Mouse (Mus musculus) neural tube, embryonic 11.5 days (tissue): Measurements from ENCODE around the gene Nbas. TPM values are rescaled to one million over a fixed set of nuclear protein-coding genes. Genes with fewer than 3 reads are reported as not detected.

Experiments
- ATAC-seq: fragments of 200-750 bp; cut with Nextera tagmentation; 2 replicates; pipeline ENCODE4 v1.8.0; 2017; ENCODE audit warnings: moderate number of reproducible peaks, mild to moderate bottlenecking, moderate TSS enrichment, moderate library complexity; ENCODE audit not compliant: insufficient read depth, low FRiP score, low TSS enrichment
- DNase-seq: peaks from one replicate; pipeline ENCODE4 v3.0.0-alpha.2; 2015; ENCODE audit warnings: low spot score
- H3K27ac ChIP-seq: fragments of 300-500 bp; sonication (generic); 2 replicates; pipeline ENCODE4 v1.5.1; 2014; ENCODE audit warnings: low read depth, mild to moderate bottlenecking, low read length
- H3K27me3 ChIP-seq: fragments of 300-500 bp; sonication (generic); 2 replicates; pipeline ENCODE4 v1.6.1; 2014; ENCODE audit warnings: mild to moderate bottlenecking, low read length, mixed read lengths; ENCODE audit not compliant: control insufficient read depth, insufficient read depth
- H3K36me3 ChIP-seq: fragments of 300-500 bp; sonication (generic); 2 replicates; pipeline ENCODE4 v1.6.1; 2014; ENCODE audit warnings: mild to moderate bottlenecking, low read length, moderate library complexity, mixed read lengths; ENCODE audit not compliant: control insufficient read depth, insufficient read depth
- H3K4me1 ChIP-seq: fragments of 300-500 bp; sonication (generic); 2 replicates; pipeline ENCODE4 v1.6.1; 2014; ENCODE audit warnings: low read length, mixed read lengths; ENCODE audit not compliant: control insufficient read depth, insufficient read depth
- H3K4me2 ChIP-seq: fragments of 300-500 bp; sonication (generic); 2 replicates; pipeline ENCODE4 v1.6.1; 2014; ENCODE audit warnings: low read depth, mild to moderate bottlenecking, moderate library complexity
- H3K4me3 ChIP-seq: fragments of 300-500 bp; sonication (generic); 2 replicates; pipeline ENCODE4 v1.5.1; 2014; ENCODE audit warnings: low read depth, low read length
- H3K9ac ChIP-seq: fragments of 300-500 bp; sonication (generic); 2 replicates; pipeline ENCODE4 v1.6.1; 2014; ENCODE audit warnings: mild to moderate bottlenecking, low read length
- H3K9me3 ChIP-seq: fragments of 300-500 bp; sonication (generic); 2 replicates; pipeline ENCODE4 v1.6.1; 2016; ENCODE audit warnings: low read length; ENCODE audit not compliant: control insufficient read depth
- WGBS: fragments of 180-500 bp; shearing (Covaris S2); extraction: QIAGEN DNeasy Blood & Tissue Kit; methylation state at CpG from one replicate; pipeline ENCODE4 v1.1.7; 2014; 5-methylcytosine and 5-hydroxymethylcytosine counted together
- polyA plus RNA-seq: library from polyadenylated mRNA; unstranded; fragments of >200 nt; fragmentation: Nextera tagmentation; extraction: Ambion mirVana; gene quantifications from 2 replicates; pipeline ENCODE4 v1.2.1, GENCODE M21; 2014

The Nbas gene
- polyA plus RNA-seq, 1 experiment from 2014 or later = 19.2 TPM

GRCm38 (mm10) chr12:13444653-13445431, 175.9 kb downstream of the Nbas start:
- Histone ChIP-seq H3K27me3 (no peaks in the 10 kb centered on the region), H3K27ac (no peak overlapping the region), H3K9me3 (no peaks in the 10 kb centered on the region), H3K36me3 (no peaks in the 10 kb centered on the region), H3K4me1 (no peaks in the 10 kb centered on the region), H3K9ac (no peak overlapping the region), H3K4me3 (no peak overlapping the region), H3K4me2 (no peak overlapping the region)
- 66% methylated on average over 4 of the region's 4 CpGs for WGBS
- DNase-seq = no peak
- ATAC-seq = no peak

- H3K27me3 ChIP-seq = no peaks in the 10 kb centered on the region
- no peak overlapping the region for H3K4me2 ChIP-seq
- H3K9me3 ChIP-seq = no peaks in the 10 kb centered on the region
- no peaks in the 10 kb centered on the region for H3K4me1 ChIP-seq
- no peaks in the 10 kb centered on the region for H3K36me3 ChIP-seq
- no peak for DNase-seq
- no peak overlapping the region for H3K27ac ChIP-seq
- H3K9ac ChIP-seq = no peak overlapping the region
- ATAC-seq = no peak
- 93% methylated on average over 2 of the region's 2 CpGs for WGBS
- H3K4me3 ChIP-seq = no peak overlapping the region
Measured at GRCm38 (mm10) chr12:13445486-13446065, 176.6 kb downstream of the Nbas start.

- Histone ChIP-seq H3K9me3 (no peaks in the 10 kb centered on the region), H3K27me3 (no peaks in the 10 kb centered on the region), H3K4me3 (no peak overlapping the region), H3K4me1 (no peaks in the 10 kb centered on the region), H3K4me2 (no peak overlapping the region), H3K27ac (no peak overlapping the region), H3K9ac (no peak overlapping the region), H3K36me3 (no peaks in the 10 kb centered on the region)
- ATAC-seq (no peak), DNase-seq (no peak)
- 84% methylated on average over 2 of the region's 2 CpGs for WGBS
Measured at GRCm38 (mm10) chr12:13448916-13449315, 180.0 kb downstream of the Nbas start.

GRCm38 (mm10) chr12:13452050-13452449, 183.1 kb downstream of the Nbas start:
- H3K4me1 ChIP-seq = no peaks in the 10 kb centered on the region
- no peak overlapping the region for H3K27ac ChIP-seq
- no peak overlapping the region for H3K4me3 ChIP-seq
- H3K4me2 ChIP-seq = no peak overlapping the region
- no peak overlapping the region for H3K9ac ChIP-seq
- H3K36me3 ChIP-seq = no peaks in the 10 kb centered on the region
- ATAC-seq (no peak), DNase-seq (no peak)
- 84% methylated on average over 2 of the region's 2 CpGs for WGBS
- no peaks in the 10 kb centered on the region for H3K9me3 ChIP-seq
- no peaks in the 10 kb centered on the region for H3K27me3 ChIP-seq

- H3K9me3 ChIP-seq = no peaks in the 10 kb centered on the region
- no peak for DNase-seq
- no peaks in the 10 kb centered on the region for H3K4me1 ChIP-seq
- H3K27ac ChIP-seq = no peak overlapping the region
- H3K27me3 ChIP-seq = no peaks in the 10 kb centered on the region
- no peak overlapping the region for H3K9ac ChIP-seq
- no peak overlapping the region for H3K4me3 ChIP-seq
- ATAC-seq = no peak
- no peaks in the 10 kb centered on the region for H3K36me3 ChIP-seq
- 84% methylated on average over 6 of the region's 6 CpGs for WGBS
- H3K4me2 ChIP-seq = no peak overlapping the region
Measured at GRCm38 (mm10) chr12:13460223-13460853, 191.4 kb downstream of the Nbas start.

GRCm38 (mm10) chr12:13461558-13462153, 192.7 kb downstream of the Nbas start:
- H3K36me3 ChIP-seq = no peaks in the 10 kb centered on the region
- ATAC-seq (no peak), DNase-seq (no peak)
- 78% methylated on average over 9 of the region's 9 CpGs for WGBS
- H3K27me3 ChIP-seq = no peaks in the 10 kb centered on the region
- no peak overlapping the region for H3K4me2 ChIP-seq
- H3K9me3 ChIP-seq = no peaks in the 10 kb centered on the region
- no peak overlapping the region for H3K27ac ChIP-seq
- H3K4me3 ChIP-seq = no peak overlapping the region
- H3K9ac ChIP-seq = no peak overlapping the region
- no peaks in the 10 kb centered on the region for H3K4me1 ChIP-seq

GRCm38 (mm10) chr12:13462397-13462796, 193.5 kb downstream of the Nbas start:
- Histone ChIP-seq H3K9me3 (no peaks in the 10 kb centered on the region), H3K36me3 (no peaks in the 10 kb centered on the region), H3K4me3 (no peak overlapping the region), H3K27ac (no peak overlapping the region), H3K27me3 (no peaks in the 10 kb centered on the region), H3K4me1 (no peaks in the 10 kb centered on the region), H3K4me2 (no peak overlapping the region), H3K9ac (no peak overlapping the region)
- ATAC-seq = no peak
- 82% methylated on average over 6 of the region's 6 CpGs for WGBS
- no peak for DNase-seq

- Histone ChIP-seq H3K27me3 (no peaks in the 10 kb centered on the region), H3K4me3 (no peak overlapping the region), H3K4me2 (no peak overlapping the region), H3K27ac (no peak overlapping the region), H3K36me3 (no peaks in the 10 kb centered on the region), H3K9ac (no peak overlapping the region), H3K4me1 (no peaks in the 10 kb centered on the region), H3K9me3 (no peaks in the 10 kb centered on the region)
- ATAC-seq = no peak
- DNase-seq = no peak
- WGBS = 92% methylated on average over 2 of the region's 2 CpGs
Measured at GRCm38 (mm10) chr12:13465554-13465953, 196.6 kb downstream of the Nbas start.
